Mouse (Mus musculus) neural tube, postnatal 0 days (tissue): ENCODE results near the gene Khdc3. TPM values are rescaled to one million over a fixed set of nuclear protein-coding genes. Genes with fewer than 3 reads are reported as not detected.

Experiments
- polyA plus RNA-seq: library from polyadenylated mRNA; unstranded; fragments of >200 nt; fragmentation: Nextera tagmentation; extraction: Ambion mirVana; gene quantifications from 2 replicates; pipeline ENCODE4 v1.2.1, GENCODE M21; 2015

Khdc3 gene
- 0.17 and 0.24 TPM in 2 replicates for polyA plus RNA-seq

GRCm38 (mm10) chr9:73101536-73101935, at the start of gene Khdc3:
Khdc3 (plus strand) TSS chr9:73101836.

DNA sequence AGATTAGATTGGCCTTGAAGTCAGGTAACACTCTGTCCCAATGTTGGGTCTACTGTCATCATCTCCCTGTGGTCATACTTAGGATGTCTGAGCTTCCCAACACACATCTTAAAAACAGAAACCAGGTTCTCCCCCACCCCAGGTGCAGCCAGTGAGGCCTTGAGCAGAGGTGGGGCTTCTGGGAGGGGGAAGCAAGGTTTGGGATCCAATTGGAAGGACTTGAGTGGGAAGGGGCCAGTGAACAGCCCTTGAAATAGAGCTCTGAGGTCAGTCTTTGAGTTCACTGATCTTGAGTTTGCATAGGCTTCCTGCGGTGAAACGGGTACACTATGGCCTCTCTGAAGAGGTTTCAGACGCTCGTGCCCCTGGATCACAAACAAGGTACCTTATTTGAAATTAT, 545 bp downstream of the Khdc3 start, which contains the start of gene Gm20509:
Gene Gm20509 (plus strand): TSS at position 290 of the 400 bp plus-strand sequence.

DNA sequence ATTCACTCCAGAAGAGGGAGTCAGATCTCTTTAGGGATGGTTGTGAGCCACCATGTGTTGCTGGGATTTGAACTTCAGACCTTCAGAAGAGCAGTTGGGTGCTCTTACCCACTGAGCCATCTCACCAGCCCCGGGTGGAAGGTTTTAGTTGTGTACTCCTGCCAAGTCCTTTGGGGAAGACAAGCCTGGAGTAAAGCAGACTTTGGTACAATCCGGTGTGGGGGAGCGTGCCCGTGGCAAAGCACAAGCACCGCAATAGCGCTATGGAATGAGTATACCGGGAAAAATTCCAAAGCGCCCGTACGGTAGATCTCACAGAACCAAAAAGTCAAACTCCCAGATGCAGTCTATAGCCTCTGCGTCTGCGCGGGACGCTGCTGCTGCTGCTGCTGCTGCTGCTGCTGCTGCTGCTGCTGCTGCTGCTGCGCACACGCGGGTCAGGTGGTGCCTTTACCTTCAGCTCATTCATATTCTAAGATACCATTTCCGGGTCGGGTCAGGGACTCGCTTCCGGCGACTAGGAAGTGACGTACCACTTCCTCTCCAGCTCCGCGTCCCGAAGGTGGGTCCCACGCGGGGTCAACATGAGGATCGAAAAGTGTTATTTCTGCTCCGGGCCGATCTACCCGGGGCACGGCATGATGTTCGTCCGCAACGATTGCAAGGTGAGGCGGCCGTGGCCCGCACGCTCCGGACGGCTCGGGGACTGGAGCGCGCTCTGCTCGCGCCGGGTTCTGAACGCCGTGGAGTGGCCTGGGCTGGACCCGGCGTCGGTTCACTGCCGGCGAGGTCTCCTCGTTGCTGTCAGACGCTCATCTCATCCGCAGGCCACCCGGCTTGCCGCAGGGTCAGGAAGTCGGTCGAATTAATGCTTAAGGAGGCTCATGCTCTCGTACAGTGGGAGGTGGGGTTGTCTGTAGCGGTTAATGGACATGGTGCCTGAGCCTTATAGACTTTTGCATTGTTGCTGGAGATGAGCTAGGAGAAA, 11.6 kb downstream of the Khdc3 start, which contains the start of gene Rsl24d1:
Gene Rsl24d1 (plus strand): TSS at position 508 of the 988 bp plus-strand sequence.

Other genes starting within 250 kb of the Khdc3 start
- gene Pygo1, start 176.2 kb upstream of the Khdc3 start, polyA plus RNA-seq, result 9.6 and 10.9 TPM in 2 replicates
- 2.7 and 3.4 TPM in 2 replicates for gene Dyx1c1, start 143.1 kb upstream of the Khdc3 start, polyA plus RNA-seq
- gene Gm44503, start 143.0 kb upstream of the Khdc3 start, polyA plus RNA-seq, result not detected in 2 replicates
- gene Ccpg1os, start 116.5 kb upstream of the Khdc3 start, polyA plus RNA-seq, result 20.4 and 23.8 TPM in 2 replicates
- 35.7 and 36.9 TPM in 2 replicates for gene Ccpg1, start 116.4 kb upstream of the Khdc3 start, polyA plus RNA-seq
- gene Pigb, start 61.5 kb upstream of the Khdc3 start, polyA plus RNA-seq, result 10.1 and 11.5 TPM in 2 replicates
- gene Rab27a, start 57.0 kb upstream of the Khdc3 start, polyA plus RNA-seq, result 4.2 and 5.6 TPM in 2 replicates
- not detected in 2 replicates for gene Gm20509, start 634 bp downstream of the Khdc3 start, polyA plus RNA-seq
- gene Rsl24d1, start 11.6 kb downstream of the Khdc3 start, polyA plus RNA-seq, result 89.1 and 91.0 TPM in 2 replicates